Mouse (Mus musculus) gonadal fat pad, adult 2 months (tissue): ENCODE measurements at regions not wholly inside any gene's neighbourhood (a gene's known extent, or its start where the extent isn't known, plus 50 kb on each side); places are given as distances from the start of the nearest gene placed in this dataset.
"Not testable (repeated sequence)": the region's sequence is repeated elsewhere in the genome, so short reads cannot be mapped to it uniquely, and the experiment has no call there.

Experiments used
- DNase-seq: peaks from one replicate; pipeline ENCODE4 v3.0.0-alpha.2; 2012; ENCODE audit warnings: low read depth

DNA sequence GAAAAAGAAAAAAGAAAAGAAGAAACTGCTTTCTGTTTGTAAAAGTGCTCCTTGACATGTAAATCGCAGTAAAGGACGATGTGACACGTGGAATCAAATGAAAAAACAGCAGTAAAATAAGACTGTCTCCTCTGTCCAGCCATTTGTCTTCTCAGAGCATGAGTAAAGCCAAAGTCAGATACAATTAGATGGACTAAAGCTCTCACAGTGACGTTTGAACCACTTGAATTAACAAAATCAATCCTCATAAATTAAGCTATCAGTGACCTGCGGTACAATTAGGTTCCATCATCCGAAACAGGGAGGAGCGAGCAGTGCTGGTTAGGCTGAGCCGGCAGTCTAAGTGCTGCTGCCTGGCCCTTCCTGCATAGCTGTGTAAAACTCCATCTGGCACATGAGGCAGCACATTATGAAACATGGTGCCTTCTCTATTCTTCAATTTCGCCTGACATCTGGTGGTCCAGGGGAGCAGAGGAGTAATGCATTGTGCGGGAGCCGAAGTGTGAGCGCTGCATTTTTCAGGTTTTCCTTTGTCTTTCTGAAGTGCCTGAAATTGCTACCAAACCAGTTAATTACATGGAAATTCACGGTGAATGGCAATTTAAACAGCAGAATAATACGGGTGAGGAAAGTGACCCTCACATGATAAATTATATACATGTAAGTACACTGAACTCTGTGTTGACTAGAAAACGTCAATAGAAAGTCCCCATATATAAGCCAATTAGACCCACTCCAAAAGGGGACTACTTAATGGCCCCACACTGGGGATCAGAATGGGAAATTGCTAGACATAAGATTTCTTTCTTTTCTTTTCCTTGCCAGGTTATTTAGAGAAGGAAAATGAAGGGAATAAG, 118.1 kb downstream of the Mmrn1 start:
- DNase-seq = no peak

DNA sequence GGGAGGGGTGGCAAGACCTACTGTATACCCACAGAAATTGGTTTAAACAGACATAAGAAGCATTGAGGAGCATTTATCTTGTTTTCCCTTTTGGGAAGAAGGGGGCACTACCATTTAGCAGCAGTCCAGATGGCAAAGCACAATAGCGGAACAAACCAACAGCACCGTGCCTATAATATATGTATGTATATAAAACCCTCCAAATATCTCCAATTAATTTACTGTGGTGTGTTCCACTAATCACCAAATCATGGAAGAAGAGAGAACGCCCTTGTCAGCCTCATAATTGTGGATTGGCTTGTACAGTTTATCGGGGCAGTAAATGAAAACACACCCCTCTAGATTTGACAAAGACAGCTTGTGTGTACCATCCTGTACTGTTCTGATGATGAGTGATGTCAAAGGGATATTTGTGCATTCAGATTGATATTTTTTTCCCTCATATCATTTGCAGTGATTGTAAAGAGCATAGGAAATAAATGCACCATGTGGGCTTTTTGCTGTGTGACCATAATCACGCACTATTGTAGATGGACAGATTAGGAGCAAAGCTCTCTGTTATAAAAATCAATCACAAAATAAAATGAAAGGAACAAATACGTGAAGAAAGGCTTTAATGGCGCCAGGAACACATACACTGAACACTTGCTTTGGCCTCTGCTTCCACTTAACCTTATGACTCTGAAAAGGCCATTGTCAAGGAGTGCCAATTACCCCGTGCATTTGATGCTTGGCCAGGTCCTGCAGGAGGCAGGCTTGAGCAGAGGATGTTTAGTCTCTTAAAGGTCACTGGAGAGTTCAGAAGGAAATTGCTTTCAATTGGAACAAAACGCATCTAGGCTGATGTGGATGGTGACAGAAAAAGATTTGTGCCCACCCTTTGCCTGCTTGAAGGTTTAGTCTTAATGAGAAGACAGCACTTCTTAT, 119.0 kb downstream of the Mmrn1 start:
- no peak for DNase-seq

DNA sequence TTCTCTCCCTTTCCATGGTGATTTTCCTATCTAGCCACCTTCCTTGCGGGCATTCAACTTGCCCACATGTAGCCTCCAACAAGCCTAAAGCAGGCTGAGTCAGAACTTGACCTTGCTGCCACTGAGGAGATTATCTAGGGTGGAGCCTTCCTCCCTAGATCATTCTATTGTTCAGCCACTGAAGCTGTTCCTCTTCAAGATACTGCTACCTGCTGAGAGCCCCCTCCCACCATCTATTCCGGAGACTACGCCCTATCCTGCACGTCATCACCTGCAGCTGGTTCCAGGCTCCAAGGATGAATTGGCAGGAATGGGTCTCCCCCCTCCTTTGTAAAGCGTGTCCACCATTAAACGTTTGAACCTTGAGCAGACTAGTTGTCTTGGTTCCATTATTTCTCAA, 122.9 kb downstream of the Mmrn1 start:
- not testable (repeated sequence) for DNase-seq

DNA sequence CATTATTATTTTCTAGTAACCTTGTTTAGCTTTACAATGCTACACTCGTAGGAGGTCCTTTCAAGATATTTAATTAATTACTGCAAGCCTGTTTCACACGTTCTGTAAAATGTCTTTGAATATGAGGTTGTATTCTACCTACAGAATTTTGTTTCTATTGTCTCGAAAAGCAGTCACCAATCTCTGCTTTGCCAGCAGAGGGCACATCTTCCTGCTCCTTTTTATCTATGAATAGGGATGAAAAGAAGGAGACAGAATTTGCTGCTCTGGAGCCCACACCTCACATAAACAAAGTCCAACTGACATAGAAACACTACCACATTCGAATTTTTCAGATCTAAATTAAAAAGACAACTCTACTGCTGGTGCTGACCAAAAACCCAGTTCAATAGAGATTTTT, 117.0 kb upstream of the Ccser1 start:
- no peak for DNase-seq

GRCm38 (mm10) chr6:61065769-61066168, 114.4 kb upstream of the Ccser1 start:
- DNase-seq = no peak

- no peak for DNase-seq
These were observed 113.4 kb upstream of the Ccser1 start for GRCm38 (mm10) chr6:61066501-61067282.

DNA sequence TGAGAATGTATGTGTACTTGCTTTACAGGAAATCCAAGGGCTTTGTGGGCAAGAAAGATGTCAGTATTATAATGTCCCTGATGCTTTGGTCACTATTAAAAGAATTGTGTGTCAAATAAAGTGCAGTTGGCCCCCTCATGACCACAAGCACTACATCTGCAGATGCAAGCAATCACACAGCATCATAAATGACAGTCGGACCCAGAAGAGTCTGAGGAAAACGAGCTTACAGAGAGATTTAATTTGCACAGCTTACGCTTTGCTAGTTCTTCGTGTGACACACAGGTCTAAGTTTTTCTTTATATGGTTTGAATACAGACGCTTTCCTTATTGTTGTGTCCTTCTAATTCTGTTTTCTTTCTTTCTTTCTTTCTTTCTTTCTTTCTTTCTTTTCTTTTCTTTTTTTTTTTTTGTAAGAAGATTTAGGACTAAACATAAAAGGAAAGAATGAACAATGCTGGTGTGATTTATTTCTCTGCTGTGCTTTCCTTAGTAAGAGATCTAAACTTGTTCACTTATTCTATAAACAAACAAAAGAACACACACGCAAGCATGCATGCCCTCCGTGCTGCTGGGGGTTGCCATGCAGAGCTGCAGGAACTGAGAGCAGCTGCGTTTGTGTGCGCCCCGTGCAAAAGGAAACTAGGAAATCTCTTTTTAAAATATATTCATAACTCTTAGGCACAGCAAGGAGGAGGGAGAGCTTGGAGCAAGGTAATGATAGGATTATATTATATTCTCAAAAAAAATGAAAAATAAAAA, 112.6 kb upstream of the Ccser1 start:
- no peak for DNase-seq

DNA sequence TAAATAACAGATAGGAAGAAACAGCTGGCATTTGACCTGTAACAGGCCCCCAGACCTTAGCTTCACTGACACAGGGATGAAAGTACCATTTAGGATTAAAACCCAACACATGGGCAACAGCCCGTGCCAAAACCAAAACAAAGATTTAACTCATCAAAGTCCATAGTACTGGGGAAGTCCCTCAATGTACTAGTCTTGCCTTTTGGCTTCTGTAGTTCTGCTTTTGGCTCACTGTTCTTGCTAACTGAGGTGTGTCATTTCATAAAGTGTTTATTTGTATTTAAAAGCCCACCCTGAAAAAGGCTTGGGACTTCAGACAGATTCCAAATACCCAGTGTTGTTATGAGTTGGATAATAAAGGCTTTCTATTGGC, 112.0 kb upstream of the Ccser1 start:
- no peak for DNase-seq

- DNase-seq = no peak
These were observed 106.9 kb upstream of the Ccser1 start for GRCm38 (mm10) chr6:61073267-61073666.

DNA sequence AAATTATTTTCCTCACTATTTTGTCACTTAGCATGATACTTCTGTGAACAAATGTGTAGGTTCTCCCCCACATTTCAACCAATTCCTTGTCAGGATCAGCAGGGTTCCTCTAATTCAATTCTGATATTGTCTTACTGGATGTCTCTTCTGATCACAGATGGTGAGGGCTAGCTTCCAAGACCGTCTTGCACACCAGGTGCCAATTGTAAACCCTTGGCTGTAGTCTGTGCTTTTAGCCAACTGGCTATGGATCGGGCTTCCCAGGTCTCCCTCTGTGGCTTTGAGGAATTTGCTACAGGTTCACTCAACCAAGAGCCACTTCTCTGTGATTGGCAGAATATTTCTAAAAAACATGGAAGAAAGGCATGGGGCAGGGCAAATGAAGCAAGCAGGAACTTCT, 106.3 kb upstream of the Ccser1 start:
- DNase-seq = no peak

- no peak for DNase-seq
These were observed 105.4 kb upstream of the Ccser1 start for GRCm38 (mm10) chr6:61074700-61075099.

- DNase-seq = no peak
These were observed 101.6 kb upstream of the Ccser1 start for GRCm38 (mm10) chr6:61078559-61078958.

- no peak for DNase-seq
These were observed 99.5 kb upstream of the Ccser1 start for GRCm38 (mm10) chr6:61080661-61081060.

GRCm38 (mm10) chr6:61083346-61083745, 96.8 kb upstream of the Ccser1 start:
- no peak for DNase-seq

GRCm38 (mm10) chr6:61099348-61099981, 80.7 kb upstream of the Ccser1 start:
- no peak for DNase-seq

- no peak for DNase-seq
These were observed 80.2 kb upstream of the Ccser1 start for GRCm38 (mm10) chr6:61099982-61100365.

GRCm38 (mm10) chr6:61101972-61102371, 78.2 kb upstream of the Ccser1 start:
- DNase-seq = no peak

DNA sequence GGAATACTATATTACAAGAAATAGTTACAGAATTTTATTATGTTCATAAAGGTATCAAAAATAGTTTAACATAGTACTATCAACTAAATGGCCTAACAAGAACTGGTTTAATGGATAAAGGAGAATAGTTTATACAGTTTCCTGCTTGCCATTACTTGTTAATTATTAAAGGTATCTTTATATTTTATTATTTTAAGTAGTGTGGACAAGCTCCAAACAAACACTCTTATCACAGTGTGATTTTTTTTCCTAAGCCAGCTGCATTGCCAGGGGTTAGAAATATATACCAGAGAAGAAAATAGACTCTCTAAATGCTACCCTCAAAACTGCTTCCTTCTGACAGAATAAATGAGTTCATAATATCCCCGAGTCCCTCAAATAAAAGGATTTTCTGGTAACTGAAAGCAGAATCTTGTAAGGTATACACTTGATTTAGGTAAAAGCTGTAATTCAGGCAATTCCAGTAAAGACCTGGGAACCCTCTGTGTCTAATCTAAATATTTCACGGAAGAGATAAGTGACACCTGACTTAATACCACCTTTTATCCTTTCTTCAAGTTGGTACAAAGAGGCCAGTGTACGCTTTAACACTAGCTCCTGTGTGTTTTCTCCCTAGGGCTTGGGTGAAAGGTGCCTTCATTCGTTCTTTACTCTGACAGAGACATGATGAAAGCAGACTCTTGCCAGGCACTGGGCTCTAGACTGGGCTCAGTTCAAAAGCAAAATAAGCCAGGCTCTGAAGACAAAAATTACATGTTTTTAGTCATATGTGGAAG, 76.5 kb upstream of the Ccser1 start:
- peak; percentile 28 for DNase-seq

DNA sequence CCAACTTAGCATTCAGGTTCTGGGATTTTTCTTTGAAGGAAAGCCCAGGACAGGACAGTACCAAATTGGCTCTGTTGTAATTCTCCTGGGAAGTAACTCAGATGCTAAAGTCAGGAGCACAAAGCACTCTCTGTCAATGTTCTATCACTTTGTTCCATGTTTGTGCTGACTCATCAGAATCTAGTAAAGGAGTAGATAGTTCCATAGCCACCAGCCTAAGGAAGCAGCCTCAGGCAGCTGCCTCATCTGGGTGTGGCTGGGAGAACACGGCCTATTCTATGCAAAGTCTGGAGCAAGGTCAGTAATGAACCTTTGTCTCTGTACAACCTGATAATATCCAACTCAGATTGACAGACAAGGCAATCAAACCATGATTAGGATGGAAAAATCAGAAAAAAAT, 64.9 kb upstream of the Ccser1 start:
- DNase-seq = no peak

- DNase-seq = no peak
These were observed 60.5 kb upstream of the Ccser1 start for GRCm38 (mm10) chr6:61119590-61119989.
